Mouse (Mus musculus): ENCODE measurements at regions not wholly inside any gene's neighbourhood (a gene's known extent, or its start where the extent isn't known, plus 50 kb on each side); places are given as distances from the start of the nearest gene placed in this dataset.

DNA sequence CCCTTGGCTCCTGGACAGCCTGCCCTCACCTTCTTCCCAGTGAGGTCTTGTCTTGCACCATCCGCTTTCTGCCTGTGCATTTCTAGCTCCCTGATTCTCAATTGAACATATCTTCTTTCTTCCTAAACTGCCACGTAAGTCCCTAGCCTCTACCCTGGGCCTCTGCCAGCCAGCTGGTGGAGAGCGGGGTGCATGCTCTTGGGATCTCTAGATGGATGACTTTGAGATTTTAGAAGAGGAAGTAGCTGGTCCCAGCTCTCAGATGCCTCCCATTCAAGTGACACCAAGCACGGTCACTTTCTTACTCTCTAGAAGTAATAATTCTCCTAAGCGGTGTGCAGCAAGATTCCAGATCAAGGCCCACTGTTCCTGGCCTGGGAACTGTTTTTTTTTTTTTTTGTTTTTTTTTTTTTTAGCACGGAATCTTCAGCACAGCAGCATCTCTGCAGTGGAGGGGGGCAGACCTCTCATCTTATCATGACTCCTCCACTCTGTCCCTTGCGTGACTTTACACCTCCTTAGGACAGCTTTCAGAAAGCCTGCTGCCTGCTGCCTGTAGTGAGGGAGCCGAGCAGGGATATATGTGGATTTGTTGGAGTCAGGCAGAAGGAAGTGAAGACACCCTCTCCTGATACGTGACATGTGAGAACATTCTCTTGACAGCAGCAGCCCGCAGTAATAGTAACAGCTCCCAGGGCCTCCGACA is 453.6 kb upstream of the Zmiz1 start:
- DNase-seq (ENCODE audit: low read depth) = no peak

GRCm38 (mm10) chr14:25011926-25012325 is 447.1 kb upstream of the Zmiz1 start:
- DNase-seq (ENCODE audit: low read depth) = no peak

GRCm38 (mm10) chr14:25015288-25016238 is 443.4 kb upstream of the Zmiz1 start:
- DNase-seq (ENCODE audit: low read depth) = peak; percentile 80

- DNase-seq (ENCODE audit: low read depth) = no peak
Observed at GRCm38 (mm10) chr14:25017860-25018259, 441.1 kb upstream of the Zmiz1 start.

DNA sequence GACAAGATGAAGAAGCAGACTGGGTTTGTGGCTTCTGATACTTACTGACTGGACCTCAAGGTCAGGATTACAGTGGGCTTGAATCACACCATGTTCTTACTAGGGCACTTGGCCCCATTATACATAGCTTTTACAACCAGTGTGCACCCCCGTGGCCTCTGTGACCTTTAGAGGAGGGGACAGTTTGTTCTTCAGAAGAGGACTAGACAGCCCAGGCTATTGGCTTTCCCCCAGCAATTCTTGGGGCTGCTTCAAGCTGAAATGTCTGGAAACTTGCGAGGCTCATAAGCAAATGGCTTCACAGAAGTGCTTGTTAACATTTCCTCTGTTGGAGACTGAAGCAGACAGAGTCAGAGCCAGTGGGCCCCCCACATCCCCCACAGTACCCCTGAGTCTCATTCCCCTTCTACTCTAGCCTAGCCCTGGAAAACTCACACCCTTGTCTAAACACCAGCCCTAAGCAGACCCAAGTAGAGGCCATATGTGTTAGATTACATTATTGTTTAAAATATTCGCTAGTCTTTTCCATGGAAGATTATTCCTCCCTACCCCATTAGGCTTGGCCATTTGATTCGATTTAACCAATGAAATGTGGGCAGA is 439.6 kb upstream of the Zmiz1 start:
- DNase-seq (ENCODE audit: low read depth) = no peak

- peak; percentile 62 for DNase-seq (ENCODE audit: low read depth)
Observed at GRCm38 (mm10) chr14:25022523-25023269, 436.3 kb upstream of the Zmiz1 start.

GRCm38 (mm10) chr14:25023270-25023800 is 435.6 kb upstream of the Zmiz1 start:
- no peak for DNase-seq (ENCODE audit: low read depth)

DNA sequence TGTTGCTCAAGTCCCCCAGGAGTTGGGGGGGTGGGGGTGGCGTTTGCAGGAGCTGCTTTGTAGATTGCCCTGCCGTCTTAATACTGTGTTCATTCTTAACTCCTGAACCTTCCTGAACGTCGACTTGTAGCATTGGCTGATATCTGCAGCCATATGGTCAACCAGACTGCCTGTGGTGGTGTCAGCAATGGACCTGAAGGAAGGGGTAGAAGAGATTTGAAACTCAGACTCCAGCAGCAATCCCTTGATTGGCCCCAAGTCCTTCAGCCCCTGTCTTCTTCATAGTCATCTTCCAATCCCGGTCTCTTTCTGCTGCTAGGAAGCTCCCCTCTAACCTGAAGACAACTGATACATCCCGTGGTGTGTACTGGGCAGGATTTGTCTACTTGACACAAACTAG is 433.9 kb upstream of the Zmiz1 start:
- DNase-seq (ENCODE audit: low read depth) = no peak

DNA sequence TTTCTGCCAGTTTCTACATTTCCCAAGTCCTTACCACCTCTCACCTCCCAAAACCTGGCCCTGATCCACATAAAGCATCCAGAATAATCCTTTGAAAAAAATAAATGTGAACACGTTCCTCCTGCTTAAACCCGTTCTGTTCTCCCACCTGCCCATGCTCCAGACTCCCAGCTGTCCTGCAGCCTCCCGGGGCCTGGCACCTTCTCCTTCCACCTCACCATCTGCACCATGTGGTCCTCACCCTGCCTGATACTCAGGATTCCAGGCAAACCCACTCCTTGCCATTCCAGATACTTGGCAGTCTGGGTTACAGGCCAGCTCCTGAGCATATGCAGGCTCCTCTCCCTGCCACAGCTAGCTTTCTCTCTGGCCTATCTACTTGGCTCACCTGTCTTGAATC is 431.9 kb upstream of the Zmiz1 start:
- no peak for DNase-seq (ENCODE audit: low read depth)

DNA sequence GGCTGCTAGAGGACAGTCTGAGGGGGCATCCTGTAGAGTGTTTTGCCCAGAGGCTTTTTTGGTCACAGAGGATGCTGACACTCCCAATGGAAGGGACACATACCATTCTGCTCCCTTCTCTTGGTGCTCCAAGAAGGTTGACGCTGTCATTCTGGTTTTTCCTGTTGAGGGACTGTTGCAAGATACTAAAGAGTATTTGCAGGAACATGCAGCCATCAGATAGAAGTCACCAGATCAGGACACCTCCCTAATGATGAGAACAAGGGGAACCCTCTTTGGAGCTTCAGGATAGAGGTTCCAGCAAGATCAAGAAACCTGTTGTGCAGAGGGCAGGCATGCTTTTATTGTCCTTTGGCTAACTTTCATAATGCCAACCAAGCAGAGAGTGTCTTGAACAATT is 431.1 kb upstream of the Zmiz1 start:
- DNase-seq (ENCODE audit: low read depth) = no peak

- no peak for DNase-seq (ENCODE audit: low read depth)
Observed at GRCm38 (mm10) chr14:25030881-25031280, 428.1 kb upstream of the Zmiz1 start.

DNA sequence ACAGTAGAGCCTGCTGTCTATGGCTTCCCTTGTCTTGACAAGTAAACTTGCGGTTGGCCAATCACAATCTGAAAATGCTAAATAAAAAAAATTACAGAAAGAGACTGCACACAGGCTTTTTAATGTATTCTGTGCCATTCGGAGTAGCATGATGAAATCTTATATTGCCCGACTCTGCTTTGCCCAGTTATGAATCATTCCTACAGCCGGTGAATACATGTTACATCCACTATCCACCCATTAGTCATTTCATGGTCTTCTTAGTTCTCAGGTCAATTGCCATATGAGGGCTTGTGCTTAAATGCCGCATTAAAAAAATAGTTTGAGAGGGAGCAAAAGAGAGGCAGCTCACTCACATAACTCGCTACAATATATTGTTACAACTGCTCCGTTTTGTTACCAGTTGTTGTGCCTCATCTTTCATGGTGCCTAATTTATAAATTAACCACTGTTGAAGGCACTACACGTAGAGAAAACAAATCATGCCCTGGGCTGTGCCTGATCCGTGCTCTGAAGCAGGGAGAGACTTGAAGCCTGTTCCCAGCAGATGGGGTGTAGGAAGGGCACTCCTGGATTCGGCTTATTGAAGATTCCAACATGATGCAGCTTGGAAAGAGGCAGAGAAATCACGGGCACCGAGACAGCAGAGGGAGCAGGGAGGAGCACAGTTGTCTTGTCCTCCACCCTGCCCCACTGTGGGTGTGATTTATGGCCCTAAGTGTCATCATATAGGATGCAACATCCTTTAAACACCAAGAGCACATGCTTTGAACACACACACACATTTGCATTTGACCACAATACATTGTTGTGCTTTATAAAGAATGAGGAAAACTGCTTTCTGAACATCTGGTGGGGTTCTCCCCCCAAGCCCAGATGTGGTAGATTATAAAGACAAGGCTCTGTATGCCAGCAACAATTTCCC is 427.0 kb upstream of the Zmiz1 start:
- DNase-seq (ENCODE audit: low read depth) = peak; percentile 80

DNA sequence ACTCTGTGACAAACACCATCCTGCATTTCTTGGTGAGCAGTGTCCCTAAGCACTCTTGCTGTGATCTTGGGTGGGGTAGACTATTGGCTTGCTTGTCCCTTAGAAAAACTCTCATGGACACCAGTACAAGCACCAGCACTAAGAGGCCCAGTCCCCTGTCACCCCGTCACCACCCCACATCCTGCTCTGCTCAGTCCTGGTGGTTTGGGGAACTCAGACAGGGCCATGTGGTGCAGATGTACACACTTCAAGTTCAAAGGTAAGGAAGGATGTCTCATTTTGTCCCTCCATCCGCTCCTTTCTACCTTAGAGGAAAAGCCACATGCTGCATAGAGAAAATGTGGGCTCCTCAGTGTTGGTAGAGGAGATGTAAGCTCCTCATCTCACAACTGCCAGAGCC is 426.1 kb upstream of the Zmiz1 start:
- no peak for DNase-seq (ENCODE audit: low read depth)

- DNase-seq (ENCODE audit: low read depth) = peak; percentile 69
Observed at GRCm38 (mm10) chr14:25042265-25042664, 416.7 kb upstream of the Zmiz1 start.

- no peak for DNase-seq (ENCODE audit: low read depth)
Observed at GRCm38 (mm10) chr14:25044106-25044505, 414.9 kb upstream of the Zmiz1 start.

- DNase-seq (ENCODE audit: low read depth) = peak; percentile 42
Observed at GRCm38 (mm10) chr14:25044867-25045266, 414.1 kb upstream of the Zmiz1 start.

DNA sequence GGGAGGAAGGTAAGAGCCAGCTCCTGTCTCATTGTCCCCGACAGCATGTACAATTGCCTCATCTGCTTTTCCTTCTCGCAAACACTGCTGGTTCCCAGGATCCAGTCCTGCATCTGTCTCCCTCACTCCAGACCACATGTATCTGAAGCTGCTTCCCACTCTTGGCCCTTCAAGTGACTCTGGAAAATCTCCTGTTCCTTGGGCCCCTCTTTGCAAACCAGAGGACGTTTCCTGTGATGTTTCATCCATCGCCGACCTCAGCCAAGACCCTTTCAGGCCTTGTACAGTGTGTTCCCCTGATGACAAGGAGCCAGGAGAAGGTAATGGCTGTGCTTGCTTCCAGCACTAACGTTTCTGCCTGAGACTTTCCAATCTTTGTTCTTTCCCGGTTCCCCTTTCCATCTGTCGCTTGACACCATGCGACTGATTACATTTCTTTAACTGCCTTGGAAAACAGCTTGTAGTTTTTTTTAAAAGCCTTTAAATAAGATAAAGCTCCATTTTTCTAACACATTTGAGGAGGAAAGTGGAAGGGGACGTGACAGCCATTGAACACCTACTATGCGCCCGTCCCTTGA is 408.2 kb upstream of the Zmiz1 start:
- no peak for DNase-seq (ENCODE audit: low read depth)

DNA sequence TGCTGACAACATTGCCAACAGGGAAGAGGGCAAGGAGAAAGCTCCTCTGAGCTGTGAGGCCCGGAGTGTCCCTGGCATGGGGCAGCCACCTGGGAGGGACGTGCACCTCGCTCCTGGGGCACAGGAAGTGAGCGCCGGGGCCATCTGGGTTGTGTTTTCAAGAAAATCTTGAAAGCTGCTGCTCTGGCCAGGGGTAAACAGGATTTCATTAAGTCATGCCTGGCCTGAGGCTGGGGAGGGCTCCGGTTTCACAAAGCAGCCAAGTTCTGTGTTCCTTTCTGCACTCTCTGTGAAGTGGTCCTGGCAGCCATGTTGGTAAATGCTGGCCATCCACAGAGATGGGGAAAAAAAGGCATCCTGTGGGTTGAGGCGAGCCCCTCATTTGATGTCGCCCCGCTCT is 406.8 kb upstream of the Zmiz1 start:
- peak; percentile 36 for DNase-seq (ENCODE audit: low read depth)

GRCm38 (mm10) chr14:25059351-25059750 is 399.6 kb upstream of the Zmiz1 start:
- DNase-seq (ENCODE audit: low read depth) = no peak

- no peak for DNase-seq (ENCODE audit: low read depth)
Observed at GRCm38 (mm10) chr14:25060285-25060684, 398.7 kb upstream of the Zmiz1 start.
